Mouse (Mus musculus): ENCODE results near the gene Atg2a.

- TF ChIP-seq CTCF (IDR thresholded peaks at IDR 0.05; ENCODE audit: low read depth) (no peak), EP300 (IDR thresholded peaks at IDR 0.05; ENCODE audit: low read depth) (no peak)
Observed at GRCm38 (mm10) chr19:6204265-6204664, 37.2 kb upstream of the Atg2a start.

Measured in heart, postnatal 0 days (tissue).